Mouse (Mus musculus): ENCODE measurements around the gene Fam185a. TPM values are rescaled to one million over a fixed set of nuclear protein-coding genes. Genes with fewer than 3 reads are reported as not detected.

Fam185a gene
- total RNA-seq, 2 experiments from 2014 or later, result 12.7 to 12.9 TPM

Other genes starting within 250 kb of the Fam185a start
- gene Gsap, start 238.7 kb upstream of the Fam185a start, total RNA-seq (2021), result 10 to 100 TPM; 11.6 to 13.0 TPM
- 1 to 10 TPM; 2.9 to 3.7 TPM for gene Fgl2, start 52.3 kb upstream of the Fam185a start, total RNA-seq (2021)
- under 1 TPM; 0.71 to 0.82 TPM for gene Ccdc146, start 281 bp upstream of the Fam185a start, total RNA-seq (2021)
- gene Lrrc17, start 118.6 kb downstream of the Fam185a start, total RNA-seq (2021), result 1 to 10 TPM; 1.2 to 1.3 TPM
- under 1 TPM; 0.36 to 0.78 TPM for gene Fbxl13, start 220.7 kb downstream of the Fam185a start, total RNA-seq (2021)
- gene Armc10, start 220.9 kb downstream of the Fam185a start, total RNA-seq (2021), result 10 to 100 TPM; 25.9 to 32.5 TPM